Mouse (Mus musculus): ENCODE measurements around the gene Eid3. TPM values are rescaled to one million over a fixed set of nuclear protein-coding genes. Genes with fewer than 3 reads are reported as not detected.

Eid3 gene
- total RNA-seq, 2 experiments from 2014 or later = 0.84 to 1.3 TPM

- peak; percentile 40 to 59 for DNase-seq (ENCODE audit: low spot score in 2 of 2)
Observed at GRCm38 (mm10) chr10:82860181-82860928, 6.1 kb upstream of the Eid3 start.

- no peak for DNase-seq (ENCODE audit: low spot score in 2 of 2)
Observed at GRCm38 (mm10) chr10:82860929-82861315, 5.5 kb upstream of the Eid3 start.

- no peak for DNase-seq (ENCODE audit: low spot score in 2 of 2)
Observed at GRCm38 (mm10) chr10:82863106-82863680, 3.2 kb upstream of the Eid3 start.

GRCm38 (mm10) chr10:82863827-82864226 lies 2.6 kb upstream of the Eid3 start:
- DNase-seq (ENCODE audit: low spot score in 2 of 2) = no peak

GRCm38 (mm10) chr10:82866832-82867231 lies 406 bp downstream of the Eid3 start:
- no peak for DNase-seq (ENCODE audit: low spot score in 2 of 2)

- DNase-seq (ENCODE audit: low spot score in 2 of 2) = no peak
Observed at GRCm38 (mm10) chr10:82868418-82869086, 2.1 kb downstream of the Eid3 start.

GRCm38 (mm10) chr10:82875446-82875845 lies 9.0 kb downstream of the Eid3 start:
- no peak for DNase-seq (ENCODE audit: low spot score in 2 of 2)

- DNase-seq (ENCODE audit: low spot score in 2 of 2) = peak; percentile 45 to 52
Observed at GRCm38 (mm10) chr10:82876076-82876796, 9.8 kb downstream of the Eid3 start.

- no peak for DNase-seq (ENCODE audit: low spot score in 2 of 2)
Observed at GRCm38 (mm10) chr10:82887354-82887753, 20.9 kb downstream of the Eid3 start.

GRCm38 (mm10) chr10:82888576-82888975 lies 22.1 kb downstream of the Eid3 start:
- DNase-seq (ENCODE audit: low spot score in 2 of 2) = no peak

- DNase-seq (ENCODE audit: low spot score in 2 of 2) = no peak
Observed at GRCm38 (mm10) chr10:82889447-82889973, 23.1 kb downstream of the Eid3 start.

- DNase-seq (ENCODE audit: low spot score in 2 of 2) = no peak
Observed at GRCm38 (mm10) chr10:82890936-82891335, 24.5 kb downstream of the Eid3 start.

- no peak for DNase-seq (ENCODE audit: low spot score in 2 of 2)
Observed at GRCm38 (mm10) chr10:82891427-82891826, 25.0 kb downstream of the Eid3 start.

GRCm38 (mm10) chr10:82892442-82893055 lies 26.1 kb downstream of the Eid3 start:
- DNase-seq (ENCODE audit: low spot score in 2 of 2) = no peak

GRCm38 (mm10) chr10:82893872-82894650 lies 27.6 kb downstream of the Eid3 start:
- DNase-seq (ENCODE audit: low spot score in 2 of 2) = peak; percentile 57 to 59

- DNase-seq (ENCODE audit: low spot score in 2 of 2) = no peak
Observed at GRCm38 (mm10) chr10:82897936-82898335, 31.5 kb downstream of the Eid3 start.

GRCm38 (mm10) chr10:82898893-82899292 lies 32.5 kb downstream of the Eid3 start:
- no peak for DNase-seq (ENCODE audit: low spot score in 2 of 2)

GRCm38 (mm10) chr10:82899810-82900421 lies 33.5 kb downstream of the Eid3 start:
- DNase-seq (ENCODE audit: low spot score in 2 of 2) = no peak

- DNase-seq (ENCODE audit: low spot score in 2 of 2) = peak; percentile 24 to 25
Observed at GRCm38 (mm10) chr10:82900546-82900945, 34.1 kb downstream of the Eid3 start.

GRCm38 (mm10) chr10:82901436-82901835 lies 35.0 kb downstream of the Eid3 start:
- peak; percentile 80 to 87 for DNase-seq (ENCODE audit: low spot score in 2 of 2)
